Mouse (Mus musculus): ENCODE results near the gene Dgkh. TPM values are rescaled to one million over a fixed set of nuclear protein-coding genes. Genes with fewer than 3 reads are reported as not detected.

The Dgkh gene
- polyA plus RNA-seq, 1 experiment from 2014 or later: 0.26 TPM

GRCm38 (mm10) chr14:78691926-78692487, 40.6 kb downstream of the Dgkh start:
- H3K4me1 ChIP-seq (ENCODE audit: control insufficient read depth, low read depth, low read length): no peaks in the 10 kb centered on the region
- no peak overlapping the region for H3K9ac ChIP-seq (ENCODE audit: low read depth, low read length)
- H3K9me3 ChIP-seq (replicated peaks; ENCODE audit: control insufficient read depth, low read length): no peaks in the 10 kb centered on the region
- no peaks in the 10 kb centered on the region for H3K27me3 ChIP-seq (ENCODE audit: control insufficient read depth, insufficient read depth, low read depth, low read length)
- no peaks in the 10 kb centered on the region for H3K36me3 ChIP-seq (ENCODE audit: control insufficient read depth, insufficient read depth)
- no peak for ATAC-seq (ENCODE audit: low read depth)
- no peak overlapping the region for H3K27ac ChIP-seq (ENCODE audit: low read length)
- H3K4me2 ChIP-seq (ENCODE audit: low read depth, low read length): no peak overlapping the region
- 36% methylated on average over 5 of the region's 5 CpGs for WGBS (ENCODE audit: insufficient replicate concordance)
- no peak overlapping the region for H3K4me3 ChIP-seq (ENCODE audit: low read depth, low read length)

- no peak for ATAC-seq (ENCODE audit: low read depth)
- Histone ChIP-seq H3K9me3 (replicated peaks; ENCODE audit: control insufficient read depth, low read length) (no peaks in the 10 kb centered on the region), H3K36me3 (ENCODE audit: control insufficient read depth, insufficient read depth) (no peaks in the 10 kb centered on the region), H3K4me1 (ENCODE audit: control insufficient read depth, low read depth, low read length) (no peaks in the 10 kb centered on the region), H3K9ac (ENCODE audit: low read depth, low read length) (no peak overlapping the region), H3K4me3 (ENCODE audit: low read depth, low read length) (no peak overlapping the region), H3K27ac (ENCODE audit: low read length) (no peak overlapping the region), H3K27me3 (ENCODE audit: control insufficient read depth, insufficient read depth, low read depth, low read length) (no peaks in the 10 kb centered on the region), H3K4me2 (ENCODE audit: low read depth, low read length) (no peak overlapping the region)
- WGBS (ENCODE audit: insufficient replicate concordance): 74% methylated on average over 1 of the region's 1 CpGs
These were observed 41.7 kb downstream of the Dgkh start for GRCm38 (mm10) chr14:78690883-78691282.

GRCm38 (mm10) chr14:78690387-78690786, 42.2 kb downstream of the Dgkh start:
- Histone ChIP-seq H3K27ac (ENCODE audit: low read length) (no peak overlapping the region), H3K27me3 (ENCODE audit: control insufficient read depth, insufficient read depth, low read depth, low read length) (no peaks in the 10 kb centered on the region), H3K36me3 (ENCODE audit: control insufficient read depth, insufficient read depth) (no peaks in the 10 kb centered on the region), H3K4me3 (ENCODE audit: low read depth, low read length) (no peak overlapping the region), H3K4me1 (ENCODE audit: control insufficient read depth, low read depth, low read length) (no peaks in the 10 kb centered on the region), H3K4me2 (ENCODE audit: low read depth, low read length) (no peak overlapping the region), H3K9ac (ENCODE audit: low read depth, low read length) (no peak overlapping the region), H3K9me3 (replicated peaks; ENCODE audit: control insufficient read depth, low read length) (no peaks in the 10 kb centered on the region)
- WGBS (ENCODE audit: insufficient replicate concordance): 58% methylated on average over 4 of the region's 4 CpGs
- ATAC-seq (ENCODE audit: low read depth): no peak

- no peaks in the 10 kb centered on the region for H3K4me1 ChIP-seq (ENCODE audit: control insufficient read depth, low read depth, low read length)
- no peak overlapping the region for H3K9ac ChIP-seq (ENCODE audit: low read depth, low read length)
- no peaks in the 10 kb centered on the region for H3K27me3 ChIP-seq (ENCODE audit: control insufficient read depth, insufficient read depth, low read depth, low read length)
- H3K36me3 ChIP-seq (ENCODE audit: control insufficient read depth, insufficient read depth): no peaks in the 10 kb centered on the region
- no peak overlapping the region for H3K4me2 ChIP-seq (ENCODE audit: low read depth, low read length)
- H3K9me3 ChIP-seq (replicated peaks; ENCODE audit: control insufficient read depth, low read length): no peaks in the 10 kb centered on the region
- 76% methylated on average over 9 of the region's 9 CpGs for WGBS (ENCODE audit: insufficient replicate concordance)
- H3K4me3 ChIP-seq (ENCODE audit: low read depth, low read length): no peak overlapping the region
- H3K27ac ChIP-seq (ENCODE audit: low read length): no peak overlapping the region
- ATAC-seq (ENCODE audit: low read depth): no peak
These were observed 42.6 kb downstream of the Dgkh start for GRCm38 (mm10) chr14:78689950-78690349.

- WGBS (ENCODE audit: insufficient replicate concordance): 45% methylated on average over 4 of the region's 4 CpGs
These were observed 44.9 kb downstream of the Dgkh start for GRCm38 (mm10) chr14:78687716-78688115.

GRCm38 (mm10) chr14:78686701-78687100, 45.9 kb downstream of the Dgkh start:
- no peaks in the 10 kb centered on the region for H3K27me3 ChIP-seq (ENCODE audit: control insufficient read depth, insufficient read depth, low read depth, low read length)
- no peaks in the 10 kb centered on the region for H3K9me3 ChIP-seq (replicated peaks; ENCODE audit: control insufficient read depth, low read length)
- no peak overlapping the region for H3K9ac ChIP-seq (ENCODE audit: low read depth, low read length)
- H3K4me2 ChIP-seq (ENCODE audit: low read depth, low read length): no peak overlapping the region
- 70% methylated on average over 6 of the region's 6 CpGs for WGBS (ENCODE audit: insufficient replicate concordance)
- H3K36me3 ChIP-seq (ENCODE audit: control insufficient read depth, insufficient read depth): no peaks in the 10 kb centered on the region
- H3K4me3 ChIP-seq (ENCODE audit: low read depth, low read length): no peak overlapping the region
- no peaks in the 10 kb centered on the region for H3K4me1 ChIP-seq (ENCODE audit: control insufficient read depth, low read depth, low read length)
- no peak for ATAC-seq (ENCODE audit: low read depth)
- H3K27ac ChIP-seq (ENCODE audit: low read length): no peak overlapping the region

More at GRCm38 (mm10) chr14:78687716-78688115, 44.9 kb downstream of the Dgkh start:
- Histone ChIP-seq H3K27me3 (ENCODE audit: control insufficient read depth, insufficient read depth, low read depth, low read length) (no peaks in the 10 kb centered on the region), H3K27ac (ENCODE audit: low read length) (no peak overlapping the region), H3K4me2 (ENCODE audit: low read depth, low read length) (no peak overlapping the region), H3K9me3 (replicated peaks; ENCODE audit: control insufficient read depth, low read length) (no peaks in the 10 kb centered on the region), H3K9ac (ENCODE audit: low read depth, low read length) (no peak overlapping the region), H3K4me1 (ENCODE audit: control insufficient read depth, low read depth, low read length) (no peaks in the 10 kb centered on the region), H3K4me3 (ENCODE audit: low read depth, low read length) (no peak overlapping the region), H3K36me3 (ENCODE audit: control insufficient read depth, insufficient read depth) (no peaks in the 10 kb centered on the region)
- no peak for ATAC-seq (ENCODE audit: low read depth)

GRCm38 (mm10) chr14:78684171-78684570, 48.4 kb downstream of the Dgkh start:
- no peak overlapping the region for H3K9ac ChIP-seq (ENCODE audit: low read depth, low read length)
- H3K9me3 ChIP-seq (replicated peaks; ENCODE audit: control insufficient read depth, low read length): no peaks in the 10 kb centered on the region
- no peak for ATAC-seq (ENCODE audit: low read depth)
- WGBS (ENCODE audit: insufficient replicate concordance): 25% methylated on average over 4 of the region's 4 CpGs
- no peak overlapping the region for H3K4me3 ChIP-seq (ENCODE audit: low read depth, low read length)
- no peaks in the 10 kb centered on the region for H3K27me3 ChIP-seq (ENCODE audit: control insufficient read depth, insufficient read depth, low read depth, low read length)
- H3K27ac ChIP-seq (ENCODE audit: low read length): no peak overlapping the region
- no peaks in the 10 kb centered on the region for H3K36me3 ChIP-seq (ENCODE audit: control insufficient read depth, insufficient read depth)
- H3K4me2 ChIP-seq (ENCODE audit: low read depth, low read length): no peak overlapping the region
- H3K4me1 ChIP-seq (ENCODE audit: control insufficient read depth, low read depth, low read length): no peaks in the 10 kb centered on the region

GRCm38 (mm10) chr14:78678981-78679380, 53.6 kb downstream of the Dgkh start:
- Histone ChIP-seq H3K27ac (ENCODE audit: low read length) (no peak overlapping the region), H3K9ac (ENCODE audit: low read depth, low read length) (no peak overlapping the region), H3K27me3 (ENCODE audit: control insufficient read depth, insufficient read depth, low read depth, low read length) (no peaks in the 10 kb centered on the region), H3K4me1 (ENCODE audit: control insufficient read depth, low read depth, low read length) (no peaks in the 10 kb centered on the region; the same call in 1 of the 2 replicates), H3K9me3 (replicated peaks; ENCODE audit: control insufficient read depth, low read length) (no peaks in the 10 kb centered on the region), H3K4me2 (ENCODE audit: low read depth, low read length) (no peak overlapping the region), H3K4me3 (ENCODE audit: low read depth, low read length) (no peak overlapping the region), H3K36me3 (ENCODE audit: control insufficient read depth, insufficient read depth) (no peaks in the 10 kb centered on the region)
- 21% methylated on average over 3 of the region's 3 CpGs for WGBS (ENCODE audit: insufficient replicate concordance)
- ATAC-seq (ENCODE audit: low read depth): no peak

GRCm38 (mm10) chr14:78677852-78678588, 54.6 kb downstream of the Dgkh start:
- Histone ChIP-seq H3K9ac (ENCODE audit: low read depth, low read length) (no peak overlapping the region), H3K36me3 (ENCODE audit: control insufficient read depth, insufficient read depth) (no peaks in the 10 kb centered on the region), H3K9me3 (replicated peaks; ENCODE audit: control insufficient read depth, low read length) (no peaks in the 10 kb centered on the region), H3K27me3 (ENCODE audit: control insufficient read depth, insufficient read depth, low read depth, low read length) (no peaks in the 10 kb centered on the region), H3K4me2 (ENCODE audit: low read depth, low read length) (no peak overlapping the region), H3K4me1 (ENCODE audit: control insufficient read depth, low read depth, low read length) (no peaks in the 10 kb centered on the region; the same call in 1 of the 2 replicates), H3K4me3 (ENCODE audit: low read depth, low read length) (no peak overlapping the region), H3K27ac (ENCODE audit: low read length) (no peak overlapping the region)
- no peak for ATAC-seq (ENCODE audit: low read depth)
- WGBS (ENCODE audit: insufficient replicate concordance): 18% methylated on average over 7 of the region's 7 CpGs

All from liver, embryonic 16.5 days (tissue).